Mouse (Mus musculus): Measurements from ENCODE around the gene Rin3. TPM values are rescaled to one million over a fixed set of nuclear protein-coding genes. Genes with fewer than 3 reads are reported as not detected.

Gene Rin3
- polyA plus RNA-seq, 1 experiment: 2.9 TPM

GRCm38 (mm10) chr12:102350997-102351396 is 68.1 kb downstream of the Rin3 start:
- Histone ChIP-seq H3K4me3 (ENCODE audit: insufficient read depth, low read depth, low read length) (no peak overlapping the region), H3K27ac (replicated peaks; ENCODE audit: low read depth, low read length) (no peak overlapping the region)

GRCm38 (mm10) chr12:102354126-102354984 is 71.5 kb downstream of the Rin3 start:
- Histone ChIP-seq H3K27ac (replicated peaks; ENCODE audit: low read depth, low read length) (0 out of 2 replicates have a peak overlapping the region, but pooled peaks have one; percentile 10), H3K4me1 (ENCODE audit: control insufficient read depth, insufficient read depth, insufficient read length, low read length) (no peaks in the 10 kb centered on the region), H3K4me3 (ENCODE audit: insufficient read depth, low read depth, low read length) (no peak overlapping the region)

More at GRCm38 (mm10) chr12:102350997-102351396, 68.1 kb downstream of the Rin3 start:
- no peaks in the 10 kb centered on the region for H3K4me1 ChIP-seq (ENCODE audit: control insufficient read depth, insufficient read depth, insufficient read length, low read length)

- Histone ChIP-seq H3K27ac (replicated peaks; ENCODE audit: low read depth, low read length) (no peak overlapping the region), H3K4me3 (ENCODE audit: insufficient read depth, low read depth, low read length) (no peak overlapping the region), H3K4me1 (ENCODE audit: control insufficient read depth, insufficient read depth, insufficient read length, low read length) (no peaks in the 10 kb centered on the region; the same call in 1 of the 2 replicates)
Measured at GRCm38 (mm10) chr12:102355784-102356183, 72.9 kb downstream of the Rin3 start.

- Histone ChIP-seq H3K27ac (replicated peaks; ENCODE audit: low read depth, low read length) (no peak overlapping the region), H3K4me1 (ENCODE audit: control insufficient read depth, insufficient read depth, insufficient read length, low read length) (no peaks in the 10 kb centered on the region; the same call in 1 of the 2 replicates), H3K4me3 (ENCODE audit: insufficient read depth, low read depth, low read length) (no peak overlapping the region)
Measured at GRCm38 (mm10) chr12:102356781-102357180, 73.9 kb downstream of the Rin3 start.

GRCm38 (mm10) chr12:102359390-102359789 is 76.5 kb downstream of the Rin3 start:
- Histone ChIP-seq H3K27ac (replicated peaks; ENCODE audit: low read depth, low read length) (no peak overlapping the region), H3K4me1 (ENCODE audit: control insufficient read depth, insufficient read depth, insufficient read length, low read length) (no peaks in the 10 kb centered on the region; the same call in 1 of the 2 replicates), H3K4me3 (ENCODE audit: insufficient read depth, low read depth, low read length) (no peak overlapping the region)

- Histone ChIP-seq H3K4me1 (ENCODE audit: control insufficient read depth, insufficient read depth, insufficient read length, low read length) (no peaks in the 10 kb centered on the region; the same call in 1 of the 2 replicates), H3K4me3 (ENCODE audit: insufficient read depth, low read depth, low read length) (no peak overlapping the region), H3K27ac (replicated peaks; ENCODE audit: low read depth, low read length) (no peak overlapping the region)
Measured at GRCm38 (mm10) chr12:102361189-102362161, 78.6 kb downstream of the Rin3 start.

- H3K27ac ChIP-seq (replicated peaks; ENCODE audit: low read depth, low read length): peak overlapping the region; percentile 56
- H3K4me1 ChIP-seq (ENCODE audit: control insufficient read depth, insufficient read depth, insufficient read length, low read length): peaks cover 4% of the 10 kb centered on the region; the same call in 1 of the 2 replicates
Measured at GRCm38 (mm10) chr12:102365016-102365415, 82.2 kb downstream of the Rin3 start.

GRCm38 (mm10) chr12:102366126-102366816 is 83.4 kb downstream of the Rin3 start:
- H3K27ac ChIP-seq (replicated peaks; ENCODE audit: low read depth, low read length): peak overlapping the region; percentile 8; the same call in 1 of the 2 replicates

More at GRCm38 (mm10) chr12:102365016-102365415, 82.2 kb downstream of the Rin3 start:
- no peak overlapping the region for H3K4me3 ChIP-seq (ENCODE audit: insufficient read depth, low read depth, low read length)

GRCm38 (mm10) chr12:102367075-102367474 is 84.2 kb downstream of the Rin3 start:
- Histone ChIP-seq H3K4me3 (ENCODE audit: insufficient read depth, low read depth, low read length) (no peak overlapping the region), H3K4me1 (ENCODE audit: control insufficient read depth, insufficient read depth, insufficient read length, low read length) (peaks cover 4% of the 10 kb centered on the region; the same call in 1 of the 2 replicates), H3K27ac (replicated peaks; ENCODE audit: low read depth, low read length) (peak overlapping the region; percentile 28; the same call in 1 of the 2 replicates)

More at GRCm38 (mm10) chr12:102366126-102366816, 83.4 kb downstream of the Rin3 start:
- H3K4me1 ChIP-seq (ENCODE audit: control insufficient read depth, insufficient read depth, insufficient read length, low read length): peaks cover 4% of the 10 kb centered on the region; the same call in 1 of the 2 replicates
- no peak overlapping the region for H3K4me3 ChIP-seq (ENCODE audit: insufficient read depth, low read depth, low read length)

GRCm38 (mm10) chr12:102368066-102368465 is 85.2 kb downstream of the Rin3 start:
- peak overlapping the region; percentile 3; the same call in 1 of the 2 replicates for H3K4me3 ChIP-seq (ENCODE audit: insufficient read depth, low read depth, low read length)
- H3K4me1 ChIP-seq (ENCODE audit: control insufficient read depth, insufficient read depth, insufficient read length, low read length): peaks cover 4% of the 10 kb centered on the region; the same call in 1 of the 2 replicates
- 0 out of 2 replicates have a peak overlapping the region, but pooled peaks have one; percentile 28 for H3K27ac ChIP-seq (replicated peaks; ENCODE audit: low read depth, low read length)

- Histone ChIP-seq H3K27ac (replicated peaks; ENCODE audit: low read depth, low read length) (0 out of 2 replicates have a peak overlapping the region, but pooled peaks have one; percentile 15), H3K4me3 (ENCODE audit: insufficient read depth, low read depth, low read length) (peak overlapping the region; percentile 32; the same call in 1 of the 2 replicates), H3K4me1 (ENCODE audit: control insufficient read depth, insufficient read depth, insufficient read length, low read length) (peaks cover 4% of the 10 kb centered on the region; the same call in 1 of the 2 replicates)
Measured at GRCm38 (mm10) chr12:102368556-102368955, 85.7 kb downstream of the Rin3 start.

- Histone ChIP-seq H3K4me1 (ENCODE audit: control insufficient read depth, insufficient read depth, insufficient read length, low read length) (peaks cover 4% of the 10 kb centered on the region; the same call in 1 of the 2 replicates), H3K4me3 (ENCODE audit: insufficient read depth, low read depth, low read length) (peak overlapping the region; percentile 32; the same call in 1 of the 2 replicates), H3K27ac (replicated peaks; ENCODE audit: low read depth, low read length) (peak overlapping the region; percentile 35; the same call in 1 of the 2 replicates)
Measured at GRCm38 (mm10) chr12:102369488-102370235, 86.8 kb downstream of the Rin3 start.

GRCm38 (mm10) chr12:102370931-102371500 is 88.2 kb downstream of the Rin3 start:
- Histone ChIP-seq H3K4me3 (ENCODE audit: insufficient read depth, low read depth, low read length) (no peak overlapping the region), H3K27ac (replicated peaks; ENCODE audit: low read depth, low read length) (no peak overlapping the region), H3K4me1 (ENCODE audit: control insufficient read depth, insufficient read depth, insufficient read length, low read length) (peaks cover 4% of the 10 kb centered on the region; the same call in 1 of the 2 replicates)

Measured in brown adipose tissue, adult 24 weeks (tissue).